Mouse (Mus musculus) kidney, adult 2 months (tissue): ENCODE results near the gene Rfx5. TPM values are rescaled to one million over a fixed set of nuclear protein-coding genes. Genes with fewer than 3 reads are reported as not detected.
"Not testable (repeated sequence)": the region's sequence is repeated elsewhere in the genome, so short reads cannot be mapped to it uniquely, and the experiment has no call there.

ENCODE experiments used
- DNase-seq: peaks from one replicate; pipeline ENCODE4 v3.0.0; 2021
- H3K27ac ChIP-seq: fragments of 200-500 bp; 2 replicates; pipeline ENCODE4 v1.5.1; 2012; ENCODE audit warnings: low read depth, low read length, control low read depth, inconsistent platforms; ENCODE audit not compliant: insufficient read depth
- H3K27me3 ChIP-seq: fragments of 200-500 bp; replicated peaks from 2 replicates; pipeline ENCODE4 v1.6.1; 2012; ENCODE audit warnings: mild to moderate bottlenecking, moderate library complexity, low read length, inconsistent platforms; ENCODE audit not compliant: control insufficient read depth, insufficient read depth
- H3K36me3 ChIP-seq: fragments of 200-500 bp; 2 replicates; pipeline ENCODE4 v1.6.1; 2012; ENCODE audit warnings: mild to moderate bottlenecking, moderate library complexity, low read length, inconsistent platforms; ENCODE audit not compliant: control insufficient read depth, insufficient read depth
- H3K4me1 ChIP-seq: fragments of 200-500 bp; 2 replicates; pipeline ENCODE4 v1.6.1; 2011; ENCODE audit warnings: low read length; ENCODE audit not compliant: control insufficient read depth, insufficient read depth
- H3K4me3 ChIP-seq: fragments of 200-500 bp; 2 replicates; pipeline ENCODE4 v1.5.1; 2011; ENCODE audit warnings: mild to moderate bottlenecking, low read depth, low read length, control low read depth; ENCODE audit not compliant: insufficient read depth
- CTCF ChIP-seq: fragments of 200-500 bp; conservative IDR thresholded peaks from 2 replicates; pipeline ENCODE4 v1.5.1; 2011; ENCODE audit warnings: low read depth, mild to moderate bottlenecking, control low read depth, low read length, moderate library complexity, mixed read lengths; ENCODE audit not compliant: insufficient read depth, insufficient read length
- POLR2A ChIP-seq: fragments of 200-500 bp; IDR thresholded peaks from one replicate; pipeline ENCODE4 v1.6.1; 2011; ENCODE audit warnings: low read depth, low read length, control low read depth
- WGBS: fragments of 180-500 bp; shearing (Covaris S2); methylation state at CpG from one replicate; pipeline ENCODE4 v1.1.7; 2018; 5-methylcytosine and 5-hydroxymethylcytosine counted together
- polyA plus RNA-seq: library from polyadenylated mRNA; depleted of rRNA; stranded (reverse); fragments of >200 nt; gene quantifications from 2 replicates; pipeline ENCODE4 v1.2.3, GENCODE M21; 2012

Rfx5 gene
- polyA plus RNA-seq, 1 experiment = 10.3 TPM

DNA sequence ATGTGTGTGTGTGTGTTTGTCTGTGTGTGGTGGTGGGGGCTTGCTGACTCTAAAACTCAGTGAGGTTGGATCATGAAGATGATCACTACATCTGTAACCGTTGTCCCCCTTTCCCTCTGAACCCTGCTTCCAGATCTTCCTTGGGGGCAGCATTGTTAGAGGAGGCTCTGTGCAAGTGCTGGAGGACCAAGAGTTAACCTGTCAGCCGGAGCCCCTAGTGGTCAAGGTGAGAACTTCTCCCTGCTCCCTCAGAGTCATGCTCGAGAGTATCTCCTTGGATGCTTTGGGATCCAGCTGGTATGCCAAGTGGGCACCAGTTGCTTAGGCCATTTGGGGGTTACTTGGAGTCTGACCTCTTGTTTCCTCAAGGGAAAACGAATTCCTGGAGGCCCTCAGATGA lies 10.2 kb upstream of the Rfx5 start:
- not testable (repeated sequence) for H3K4me3 ChIP-seq, H3K36me3 ChIP-seq, H3K27me3 ChIP-seq, H3K27ac ChIP-seq
- 23% methylated on average over 4 of the region's 4 CpGs for WGBS
- peak; percentile 37 for DNase-seq
- TF ChIP-seq CTCF = peak; percentile 46
- peaks cover 12% of the 10 kb centered on the region; the same call in 1 of the 2 replicates for H3K4me1 ChIP-seq

- peak; percentile 54 for DNase-seq
- H3K27me3 ChIP-seq = no peaks in the 10 kb centered on the region
- 61% methylated on average over 3 of the region's 3 CpGs for WGBS
- TF ChIP-seq POLR2A = no peak
- peak; percentile 15; the same call in 1 of the 2 replicates for TF ChIP-seq CTCF
- H3K27ac ChIP-seq = no peak overlapping the region
- H3K36me3 ChIP-seq = no peaks in the 10 kb centered on the region
- H3K4me1 ChIP-seq = peaks cover 12% of the 10 kb centered on the region
- H3K4me3 ChIP-seq = no peak overlapping the region
Measured at GRCm38 (mm10) chr3:94948066-94948614, 5.7 kb upstream of the Rfx5 start.

- H3K36me3 ChIP-seq = no peaks in the 10 kb centered on the region
- peaks cover 12% of the 10 kb centered on the region for H3K4me1 ChIP-seq
- no peaks in the 10 kb centered on the region for H3K27me3 ChIP-seq
- DNase-seq = peak; percentile 92
- TF ChIP-seq POLR2A = no peak
- no peak for TF ChIP-seq CTCF
- 42% methylated on average over 3 of the region's 3 CpGs for WGBS
- H3K4me3 ChIP-seq = no peak overlapping the region
- H3K27ac ChIP-seq = peak overlapping the region; percentile 75; the same call in 1 of the 2 replicates
Measured at GRCm38 (mm10) chr3:94949645-94950044, 4.2 kb upstream of the Rfx5 start.

- WGBS = 55% methylated on average over 5 of the region's 5 CpGs
- Histone ChIP-seq H3K27me3 (no peaks in the 10 kb centered on the region), H3K27ac (0 out of 2 replicates have a peak overlapping the region, but pooled peaks have one; percentile 10), H3K4me3 (peak overlapping the region; percentile 14; the same call in 1 of the 2 replicates), H3K36me3 (no peaks in the 10 kb centered on the region), H3K4me1 (peaks cover 10% of the 10 kb centered on the region)
- peak; percentile 67 for DNase-seq
- TF ChIP-seq CTCF (no peak), POLR2A (no peak)
Measured at GRCm38 (mm10) chr3:94952806-94953205, 1.1 kb upstream of the Rfx5 start.

GRCm38 (mm10) chr3:94953384-94953763 lies 501 bp upstream of the Rfx5 start:
- no peak for DNase-seq
- WGBS = 9% methylated on average over 9 of the region's 9 CpGs

GRCm38 (mm10) chr3:94958295-94958694 lies 4.4 kb downstream of the Rfx5 start:
- H3K4me3 ChIP-seq = no peak overlapping the region
- WGBS = 92% methylated on average over 8 of the region's 8 CpGs

More at GRCm38 (mm10) chr3:94953384-94953763, 501 bp upstream of the Rfx5 start:
- H3K4me3 ChIP-seq = peak overlapping the region; percentile 79
- no peak for TF ChIP-seq POLR2A
- no peak for TF ChIP-seq CTCF
- no peaks in the 10 kb centered on the region for H3K27me3 ChIP-seq
- H3K27ac ChIP-seq = peak overlapping the region; percentile 89
- H3K36me3 ChIP-seq = no peaks in the 10 kb centered on the region
- H3K4me1 ChIP-seq = peaks cover 7% of the 10 kb centered on the region

GRCm38 (mm10) chr3:94959871-94960270 lies 6.0 kb downstream of the Rfx5 start:
- TF ChIP-seq POLR2A = no peak
- no peak for TF ChIP-seq CTCF
- WGBS = 43% methylated on average over 8 of the region's 8 CpGs
- DNase-seq = no peak

More at GRCm38 (mm10) chr3:94958295-94958694, 4.4 kb downstream of the Rfx5 start:
- TF ChIP-seq CTCF (no peak), POLR2A (no peak)
- Histone ChIP-seq H3K36me3 (no peaks in the 10 kb centered on the region), H3K4me1 (no peaks in the 10 kb centered on the region; the same call in 1 of the 2 replicates), H3K27ac (no peak overlapping the region), H3K27me3 (no peaks in the 10 kb centered on the region)
- DNase-seq = no peak

More at GRCm38 (mm10) chr3:94959871-94960270, 6.0 kb downstream of the Rfx5 start:
- Histone ChIP-seq H3K27me3 (no peaks in the 10 kb centered on the region), H3K27ac (no peak overlapping the region), H3K4me1 (no peaks in the 10 kb centered on the region; the same call in 1 of the 2 replicates), H3K4me3 (no peak overlapping the region), H3K36me3 (no peaks in the 10 kb centered on the region)
